Mouse (Mus musculus) G1E (cell line): ENCODE measurements around the gene Apol7a.

Experiments
- CTCF ChIP-seq: IDR thresholded peaks from 2 replicates; pipeline ENCODE4 v1.5.1; 2012; ENCODE audit warnings: low read depth, low read length, inconsistent platforms, mixed read lengths
- TAL1 ChIP-seq: conservative IDR thresholded peaks from 2 replicates; pipeline ENCODE4 v1.6.1; 2012; ENCODE audit warnings: low read depth, low read length, inconsistent platforms, mixed read lengths

DNA sequence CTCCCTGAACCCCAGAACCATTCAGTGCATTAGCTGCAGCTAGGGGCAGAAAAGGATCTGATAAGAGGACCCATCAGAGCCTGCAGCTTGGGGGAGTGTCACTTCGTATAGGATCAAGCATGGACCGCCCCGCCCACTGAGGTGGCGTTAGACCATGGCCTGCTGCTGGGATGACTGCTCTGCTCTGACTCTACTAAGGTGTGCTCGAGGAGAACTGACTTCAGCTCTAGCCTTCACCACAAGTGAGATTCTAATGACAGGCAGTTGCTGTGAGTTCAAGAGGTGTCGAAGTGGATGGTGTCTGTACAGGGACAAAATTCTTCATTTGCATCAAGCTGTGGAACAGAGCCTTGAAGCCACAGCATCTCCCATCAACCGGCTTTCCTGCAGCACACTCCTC, 46.0 kb downstream of the Apol7a start:
- TF ChIP-seq CTCF (no peak), TAL1 (no peak)
